Mouse (Mus musculus) MEL (cell line): ENCODE data around the gene Dpyd. TPM values are rescaled to one million over a fixed set of nuclear protein-coding genes. Genes with fewer than 3 reads are reported as not detected.

Experiments used
- DNase-seq: peaks from one replicate; pipeline ENCODE4 v3.0.0; 2011; ENCODE audit warnings: low read depth, low spot score
- H3K27ac ChIP-seq: 2 replicates; pipeline ENCODE4 v1.5.1; 2012; ENCODE audit warnings: low read depth, mild to moderate bottlenecking, control low read depth, low read length, moderate library complexity; ENCODE audit not compliant: control insufficient read depth
- H3K27me3 ChIP-seq, 2 experiments: fragments of 150-350 bp in 1 of 2; sonication (generic) in 1 of 2; 2 replicates each; pipeline ENCODE4 v1.6.1; 2012; ENCODE audit warnings: low read length in 2 of 2, mild to moderate bottlenecking in 2 of 2, improper control_type of control experiment in 1 of 2, moderate library complexity in 1 of 2; ENCODE audit not compliant: insufficient read depth in 2 of 2, control insufficient read depth in 1 of 2
- H3K36me3 ChIP-seq, 2 experiments: 2 replicates each; pipeline ENCODE4 v1.6.1; 2012 to 2014; ENCODE audit warnings: low read length in 2 of 2, improper control_type of control experiment in 1 of 2, inconsistent platforms in 1 of 2, mild to moderate bottlenecking in 1 of 2; ENCODE audit not compliant: insufficient read depth in 2 of 2, control insufficient read depth in 1 of 2
- H3K4me1 ChIP-seq, 2 experiments: fragments of 150-350 bp in 1 of 2; sonication (generic) in 1 of 2; 2 replicates each; pipeline ENCODE4 v1.6.1; 2012; ENCODE audit warnings: low read length in 2 of 2, improper control_type of control experiment in 1 of 2, mild to moderate bottlenecking in 1 of 2; ENCODE audit not compliant: insufficient read depth in 2 of 2, control insufficient read depth in 1 of 2
- H3K4me3 ChIP-seq, 2 experiments: fragments of 150-350 bp in 1 of 2; sonication (generic) in 1 of 2; 2 replicates each; pipeline ENCODE4 v1.5.1; 2012; ENCODE audit warnings: low read depth in 2 of 2, low read length in 2 of 2, mild to moderate bottlenecking in 2 of 2, moderate library complexity in 2 of 2, control low read depth in 1 of 2, improper control_type of control experiment in 1 of 2; ENCODE audit not compliant: control insufficient read depth in 1 of 2, insufficient read depth in 1 of 2
- H3K79me2 ChIP-seq: 2 replicates; pipeline ENCODE4 v1.6.1; 2012; ENCODE audit warnings: mild to moderate bottlenecking, low read length, moderate library complexity; ENCODE audit not compliant: control insufficient read depth, poor library complexity, insufficient read depth
- H3K9ac ChIP-seq: 2 replicates; pipeline ENCODE4 v1.6.1; 2012; ENCODE audit warnings: low read depth, mild to moderate bottlenecking, control low read depth, low read length, moderate library complexity; ENCODE audit not compliant: control insufficient read depth, poor library complexity, severe bottlenecking
- H3K9me3 ChIP-seq: fragments of 150-350 bp; sonication (generic); replicated peaks from 2 replicates; pipeline ENCODE4 v1.6.1; 2012; ENCODE audit warnings: mild to moderate bottlenecking, low read length, improper control_type of control experiment, moderate library complexity; ENCODE audit not compliant: insufficient read depth
- BHLHE40 ChIP-seq: IDR thresholded peaks from 2 replicates; pipeline ENCODE4 v1.6.1; 2012; ENCODE audit warnings: low read depth, mild to moderate bottlenecking, inconsistent platforms, low read length, improper control_type of control experiment, borderline replicate concordance
- CHD1 ChIP-seq: IDR thresholded peaks from 2 replicates; pipeline ENCODE4 v1.6.1; 2012; ENCODE audit warnings: low read depth, mild to moderate bottlenecking, inconsistent platforms, low read length, improper control_type of control experiment
- E2F4 ChIP-seq: IDR thresholded peaks from 2 replicates; pipeline ENCODE4 v1.6.1; 2011; ENCODE audit warnings: low read depth, low read length, improper control_type of control experiment, borderline replicate concordance
- ELF1 ChIP-seq: IDR thresholded peaks from 2 replicates; pipeline ENCODE4 v1.6.1; 2014; ENCODE audit warnings: low read depth, mild to moderate bottlenecking, inconsistent platforms, low read length, improper control_type of control experiment, moderate library complexity
- ETS1 ChIP-seq: IDR thresholded peaks from 2 replicates; pipeline ENCODE4 v1.6.1; 2012; ENCODE audit warnings: low read depth, mild to moderate bottlenecking, inconsistent platforms, low read length, improper control_type of control experiment, moderate library complexity
- GABPA ChIP-seq: IDR thresholded peaks from 2 replicates; pipeline ENCODE4 v1.6.1; 2012; ENCODE audit warnings: low read depth, mild to moderate bottlenecking, inconsistent platforms, low read length, improper control_type of control experiment, moderate library complexity
- KAT2A ChIP-seq: conservative IDR thresholded peaks from 2 replicates; pipeline ENCODE4 v1.6.1; 2012; ENCODE audit warnings: low read depth, low read length, improper control_type of control experiment, inconsistent platforms
- MAZ ChIP-seq: IDR thresholded peaks from 2 replicates; pipeline ENCODE4 v1.6.1; 2012; ENCODE audit warnings: low read depth, mild to moderate bottlenecking, inconsistent platforms, low read length, improper control_type of control experiment
- MXI1 ChIP-seq: IDR thresholded peaks from 2 replicates; pipeline ENCODE4 v1.6.1; 2011; ENCODE audit warnings: mild to moderate bottlenecking, low read depth, low read length, improper control_type of control experiment
- MYB ChIP-seq: IDR thresholded peaks from 2 replicates; pipeline ENCODE4 v1.6.1; 2011; ENCODE audit warnings: mild to moderate bottlenecking, low read depth, low read length, improper control_type of control experiment
- MYC ChIP-seq: IDR thresholded peaks from 2 replicates; pipeline ENCODE4 v1.6.1; 2011; ENCODE audit warnings: low read depth, mild to moderate bottlenecking, low read length, improper control_type of control experiment, moderate library complexity
- NELFE ChIP-seq: IDR thresholded peaks from 2 replicates; pipeline ENCODE4 v1.6.1; 2011; ENCODE audit warnings: low read depth, low read length, improper control_type of control experiment
- POLR2A ChIP-seq, 2 experiments: IDR thresholded peaks; 2 replicates each; pipeline ENCODE4 v1.6.1; 2011 to 2012; ENCODE audit warnings: low read length in 2 of 2, mild to moderate bottlenecking in 2 of 2, control low read depth in 1 of 2, improper control_type of control experiment in 1 of 2, low read depth in 1 of 2, moderate library complexity in 1 of 2; ENCODE audit not compliant: control insufficient read depth in 1 of 2, insufficient read depth in 1 of 2, poor library complexity in 1 of 2
- POLR2AphosphoS2 ChIP-seq: IDR thresholded peaks from 2 replicates; pipeline ENCODE4 v1.6.1; 2011; ENCODE audit warnings: low read length, improper control_type of control experiment
- RAD21 ChIP-seq: IDR thresholded peaks from 2 replicates; pipeline ENCODE4 v1.6.1; 2011; ENCODE audit warnings: mild to moderate bottlenecking, low read depth, low read length, improper control_type of control experiment
- RCOR1 ChIP-seq: IDR thresholded peaks from 2 replicates; pipeline ENCODE4 v1.6.1; 2012; ENCODE audit warnings: low read depth, mild to moderate bottlenecking, inconsistent platforms, low read length, improper control_type of control experiment
- SMC3 ChIP-seq: IDR thresholded peaks from 2 replicates; pipeline ENCODE4 v1.6.1; 2011; ENCODE audit warnings: low read depth, low read length, improper control_type of control experiment
- TCF12 ChIP-seq: IDR thresholded peaks from 2 replicates; pipeline ENCODE4 v1.6.1; 2014; ENCODE audit warnings: low read depth, mild to moderate bottlenecking, inconsistent platforms, low read length, improper control_type of control experiment, moderate library complexity
- USF2 ChIP-seq, 2 experiments: IDR thresholded peaks; 2 replicates each; pipeline ENCODE4 v1.6.1; 2011 to 2012; ENCODE audit warnings: improper control_type of control experiment in 2 of 2, low read length in 2 of 2, borderline replicate concordance in 1 of 2, inconsistent platforms in 1 of 2, low read depth in 1 of 2, mild to moderate bottlenecking in 1 of 2; ENCODE audit not compliant: insufficient read depth in 1 of 2
- ZC3H11A ChIP-seq: IDR thresholded peaks from 2 replicates; pipeline ENCODE4 v1.6.1; 2012; ENCODE audit warnings: low read depth, mild to moderate bottlenecking, inconsistent platforms, low read length, improper control_type of control experiment
- ZKSCAN1 ChIP-seq: IDR thresholded peaks from 2 replicates; pipeline ENCODE4 v1.6.1; 2012; ENCODE audit warnings: low read depth, mild to moderate bottlenecking, inconsistent platforms, low read length, improper control_type of control experiment, moderate library complexity
- ZMIZ1 ChIP-seq: IDR thresholded peaks from 2 replicates; pipeline ENCODE4 v1.6.1; 2012; ENCODE audit warnings: low read depth, mild to moderate bottlenecking, inconsistent platforms, low read length, improper control_type of control experiment, moderate library complexity
- ZNF384 ChIP-seq: IDR thresholded peaks from 2 replicates; pipeline ENCODE4 v1.6.1; 2012; ENCODE audit warnings: low read depth, mild to moderate bottlenecking, inconsistent platforms, low read length, improper control_type of control experiment
- polyA plus RNA-seq, 2 experiments: library from polyadenylated mRNA; stranded (reverse) in 1 of 2; unstranded in 1 of 2; fragments of >175 nt in 1 of 2; fragments of >200 nt in 1 of 2; gene quantifications; 2 replicates each; pipeline versions ENCODE4 v1.2.1 to v1.2.4; 2012; ENCODE audit warnings: low replicate concordance in 2 of 2, low read depth in 1 of 2; ENCODE audit not compliant: insufficient read length in 2 of 2, insufficient read depth in 1 of 2, missing spikeins in 1 of 2
- total RNA-seq: library from RNA; depleted of rRNA; stranded (reverse); fragments of 300-350 nt; gene quantifications from 2 replicates; pipeline ENCODE4 v1.2.3, GENCODE M21; 2012

Gene Dpyd
- total and polyA plus RNA-seq, 3 experiments: not detected

DNA sequence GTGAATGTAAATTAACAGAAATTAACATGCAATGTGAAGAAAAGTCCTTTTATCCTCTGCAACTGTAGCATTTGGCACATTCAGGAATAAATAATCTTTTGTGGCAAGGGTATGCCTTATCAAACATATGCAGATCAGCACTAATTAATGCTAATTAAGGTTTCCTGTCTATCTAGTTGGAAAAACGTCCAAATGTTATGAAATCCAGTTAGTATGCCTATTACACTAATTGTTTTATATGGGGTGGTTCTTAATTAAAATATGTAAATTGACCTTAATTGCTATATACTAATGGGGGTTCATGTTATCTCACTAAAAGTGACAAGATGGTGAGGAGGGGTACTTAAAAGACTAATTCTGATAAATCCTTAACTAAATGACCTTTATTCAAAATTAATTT lies 501.7 kb downstream of the Dpyd start:
- Histone ChIP-seq H3K4me1 (no peaks in the 10 kb centered on the region), H3K27ac (no peak overlapping the region), H3K9ac (no peak overlapping the region), H3K4me3 (no peak overlapping the region), H3K79me2 (no peaks in the 10 kb centered on the region), H3K36me3 (no peaks in the 10 kb centered on the region), H3K9me3 (no peaks in the 10 kb centered on the region), H3K27me3 (no peaks in the 10 kb centered on the region)
- DNase-seq: no peak
- TF ChIP-seq KAT2A (no peak), NELFE (no peak), MYC (no peak), MXI1 (no peak), BHLHE40 (no peak), RAD21 (no peak), ETS1 (no peak), MYB (no peak), TCF12 (no peak), CHD1 (no peak)

DNA sequence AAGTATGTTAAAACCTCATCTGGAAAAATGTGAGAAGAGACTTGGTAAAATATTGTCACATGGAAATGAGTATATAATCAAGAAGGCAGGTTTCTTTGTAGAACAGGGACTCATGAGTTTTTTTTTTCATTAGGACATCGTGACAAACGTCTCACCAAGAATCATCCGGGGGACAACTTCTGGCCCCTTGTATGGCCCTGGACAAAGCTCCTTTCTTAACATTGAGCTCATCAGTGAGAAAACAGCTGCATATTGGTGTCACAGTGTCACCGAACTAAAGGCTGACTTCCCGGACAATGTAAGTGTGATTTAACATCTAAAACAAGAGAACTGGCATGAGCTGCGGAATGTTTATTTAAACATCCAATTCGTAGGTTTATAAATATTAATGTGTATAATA lies 502.8 kb downstream of the Dpyd start:
- TF ChIP-seq ELF1: no peak
- TF ChIP-seq ZMIZ1: no peak
- no peak for TF ChIP-seq SMC3
- TF ChIP-seq RCOR1: no peak
- no peak for TF ChIP-seq ETS1
- TF ChIP-seq CHD1: no peak
- no peak for TF ChIP-seq POLR2AphosphoS2
- no peak for TF ChIP-seq E2F4
- TF ChIP-seq ZNF384: no peak
- TF ChIP-seq ZKSCAN1: no peak
- TF ChIP-seq MYC: no peak
- no peak for TF ChIP-seq ZC3H11A
- TF ChIP-seq MYB: no peak
- no peak for TF ChIP-seq TCF12
- no peak for TF ChIP-seq NELFE
- no peak for TF ChIP-seq GABPA
- no peak for TF ChIP-seq USF2 (IDR thresholded peaks at IDR 0.05; ENCODE audit: borderline replicate concordance in 1 of 2, insufficient read depth in 1 of 2, low read depth in 1 of 2, low read length in 2 of 2)
- no peak for TF ChIP-seq POLR2A (IDR thresholded peaks at IDR 0.05; ENCODE audit: control insufficient read depth in 1 of 2, insufficient read depth in 1 of 2, low read depth in 1 of 2, low read length in 2 of 2, poor library complexity in 1 of 2)
- TF ChIP-seq MAZ: no peak
- H3K27ac ChIP-seq: no peak overlapping the region
- no peaks in the 10 kb centered on the region for H3K36me3 ChIP-seq
- no peaks in the 10 kb centered on the region for H3K9me3 ChIP-seq
- H3K79me2 ChIP-seq: no peaks in the 10 kb centered on the region
- DNase-seq: no peak
- H3K9ac ChIP-seq: no peak overlapping the region
- H3K4me1 ChIP-seq: no peaks in the 10 kb centered on the region
- no peak overlapping the region for H3K4me3 ChIP-seq
- H3K27me3 ChIP-seq: no peaks in the 10 kb centered on the region
